Mouse (Mus musculus) olfactory bulb, adult 2 months (tissue): ENCODE measurements around the gene D3Ertd254e.

Experiments used
- CTCF ChIP-seq: fragments of 200-500 bp; IDR thresholded peaks from 2 replicates; pipeline ENCODE4 v1.5.1; 2012; ENCODE audit warnings: low read depth, mild to moderate bottlenecking, low read length, moderate library complexity; ENCODE audit not compliant: insufficient read depth
- POLR2A ChIP-seq: fragments of 200-500 bp; IDR thresholded peaks from 2 replicates; pipeline ENCODE4 v1.6.1; 2012; ENCODE audit warnings: mild to moderate bottlenecking, low read depth, low read length, moderate library complexity; ENCODE audit not compliant: insufficient read depth

DNA sequence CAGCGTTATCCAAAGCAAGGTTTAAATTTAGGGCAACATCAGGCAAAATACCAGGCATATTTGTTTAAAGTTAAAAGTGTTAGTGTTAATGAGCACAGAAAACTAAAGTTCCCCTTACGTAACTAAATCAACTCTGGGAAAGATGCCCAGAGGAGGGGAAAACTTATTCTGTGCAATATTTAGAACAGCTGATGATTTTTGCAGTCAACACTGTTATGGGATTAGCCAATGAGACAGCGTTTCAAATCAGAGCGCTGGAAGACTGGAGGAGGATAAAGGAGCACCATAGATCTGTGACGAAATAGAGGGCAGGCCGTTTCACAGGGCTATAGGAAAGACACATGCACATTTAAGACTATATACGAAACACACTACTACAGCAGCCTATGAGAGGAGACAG lies 52.1 kb downstream of the D3Ertd254e start:
- TF ChIP-seq POLR2A (no peak), CTCF (no peak)
